Mouse (Mus musculus) gastrocnemius, postnatal 36 days (tissue): Measurements from ENCODE around the gene Ksr1. TPM values are rescaled to one million over a fixed set of nuclear protein-coding genes. Genes with fewer than 3 reads are reported as not detected.

Experiments used
- DNase-seq, 2 experiments: peaks; one replicate each; pipeline ENCODE4 v3.0.0; 2022
- intact Hi-C: fragments of 180-260 bp; cut with DNase I; formaldehyde crosslinking; loops from one replicate; pipeline ENCODE4 v1.15.1; 2025
- long read RNA-seq, 2 experiments: library from polyadenylated mRNA; stranded (forward); transcript quantifications; one replicate each; pipeline ENCODE4 v2.0.0; 2021
- total RNA-seq, 2 experiments: library from RNA; stranded (reverse); gene quantifications; 2 replicates each; pipeline ENCODE4 v1.2.3; 2021

The Ksr1 gene
- total RNA-seq = 10 to 100 TPM; 72.2 to 74.8 TPM
- long read RNA-seq, experiment 1, partial matches to known transcripts = 2 of 21 reads
- long read RNA-seq, experiment 1, other reads (novel, unspliced or antisense) = 19 of 21 reads
- long read RNA-seq, experiment 2, partial matches to known transcripts = 2 of 35 reads
- long read RNA-seq, experiment 2, other reads (novel, unspliced or antisense) = 33 of 35 reads

GRCm38 (mm10) chr11:79146331-79146767 lies at the start of gene Ksr1:
Ksr1 (minus strand) TSS chr11:79146407.
- intact Hi-C loops = loop anchor here (5.0 kb wide), 2 partner anchors 34 to 66 kb away; no protein-coding TSS in a partner anchor
- DNase-seq = peak; percentile 90 to 92

- no peak for DNase-seq
- intact Hi-C loops = no loop called here
These were observed 46.0 kb upstream of the Ksr1 start for GRCm38 (mm10) chr11:79192176-79192575.

GRCm38 (mm10) chr11:79191214-79191613 lies 45.0 kb upstream of the Ksr1 start:
- intact Hi-C loops = no loop called here

GRCm38 (mm10) chr11:79190257-79190656 lies 44.0 kb upstream of the Ksr1 start:
- no peak for DNase-seq
- intact Hi-C loops = no loop called here

More at GRCm38 (mm10) chr11:79191214-79191613, 45.0 kb upstream of the Ksr1 start:
- no peak for DNase-seq

GRCm38 (mm10) chr11:79188176-79188575 lies 42.0 kb upstream of the Ksr1 start:
- intact Hi-C loops = no loop called here

GRCm38 (mm10) chr11:79187291-79187690 lies 41.1 kb upstream of the Ksr1 start:
- DNase-seq = no peak
- intact Hi-C loops = no loop called here

More at GRCm38 (mm10) chr11:79188176-79188575, 42.0 kb upstream of the Ksr1 start:
- peak; percentile 46 to 55 for DNase-seq

GRCm38 (mm10) chr11:79185683-79186082 lies 39.5 kb upstream of the Ksr1 start:
- DNase-seq = no peak
- intact Hi-C loops = no loop called here

- DNase-seq = no peak
- intact Hi-C loops = no loop called here
These were observed 38.1 kb upstream of the Ksr1 start for GRCm38 (mm10) chr11:79184126-79184888.

- no peak for DNase-seq
- intact Hi-C loops = no loop called here
These were observed 37.2 kb upstream of the Ksr1 start for GRCm38 (mm10) chr11:79183400-79183799.

- intact Hi-C loops = no loop called here
- no peak for DNase-seq
These were observed 36.7 kb upstream of the Ksr1 start for GRCm38 (mm10) chr11:79182881-79183280.

- no peak for DNase-seq
- intact Hi-C loops = no loop called here
These were observed 35.7 kb upstream of the Ksr1 start for GRCm38 (mm10) chr11:79181914-79182313.

- no peak for DNase-seq
These were observed 30.5 kb upstream of the Ksr1 start for GRCm38 (mm10) chr11:79176687-79177086.

GRCm38 (mm10) chr11:79172054-79172453 lies 25.8 kb upstream of the Ksr1 start:
- no peak for DNase-seq

More at GRCm38 (mm10) chr11:79176687-79177086, 30.5 kb upstream of the Ksr1 start:
- intact Hi-C loops = no loop called here

GRCm38 (mm10) chr11:79166582-79167300 lies 20.5 kb upstream of the Ksr1 start:
- DNase-seq = no peak
- intact Hi-C loops = no loop called here

More at GRCm38 (mm10) chr11:79172054-79172453, 25.8 kb upstream of the Ksr1 start:
- intact Hi-C loops = no loop called here

GRCm38 (mm10) chr11:79161077-79161758 lies 15.0 kb upstream of the Ksr1 start:
- DNase-seq = no peak
- intact Hi-C loops = no loop called here

- no peak for DNase-seq
- intact Hi-C loops = no loop called here
These were observed 13.9 kb upstream of the Ksr1 start for GRCm38 (mm10) chr11:79160127-79160526.

- intact Hi-C loops = no loop called here
- DNase-seq = no peak
These were observed 11.5 kb upstream of the Ksr1 start for GRCm38 (mm10) chr11:79157729-79158128.

- intact Hi-C loops = no loop called here
- DNase-seq = no peak
These were observed 9.1 kb upstream of the Ksr1 start for GRCm38 (mm10) chr11:79155348-79155747.

- intact Hi-C loops = no loop called here
- no peak for DNase-seq
These were observed 6.5 kb upstream of the Ksr1 start for GRCm38 (mm10) chr11:79152696-79153095.

- no peak for DNase-seq
- intact Hi-C loops = no loop called here
These were observed 5.7 kb upstream of the Ksr1 start for GRCm38 (mm10) chr11:79151874-79152273.

GRCm38 (mm10) chr11:79150301-79150700 lies 4.1 kb upstream of the Ksr1 start:
- DNase-seq = no peak
- intact Hi-C loops = no loop called here
